Mouse (Mus musculus) spleen, adult 2 months (tissue): ENCODE results near the gene Cdc42se2. TPM values are rescaled to one million over a fixed set of nuclear protein-coding genes. Genes with fewer than 3 reads are reported as not detected.

Experiments used
- DNase-seq, 2 experiments: peaks; one replicate each; pipeline versions ENCODE4 v3.0.0 to v3.0.0-alpha.2; 2012 to 2021; ENCODE audit warnings: low spot score in 2 of 2, low read depth in 1 of 2
- H3K27ac ChIP-seq: fragments of 200-500 bp; 2 replicates; pipeline ENCODE4 v1.5.1; 2012; ENCODE audit warnings: low read length, inconsistent platforms; ENCODE audit not compliant: insufficient read depth
- H3K27me3 ChIP-seq: fragments of 200-500 bp; 2 replicates; pipeline ENCODE4 v1.6.1; 2012; ENCODE audit warnings: mild to moderate bottlenecking, moderate library complexity, low read length, inconsistent platforms; ENCODE audit not compliant: control insufficient read depth, insufficient read depth
- H3K36me3 ChIP-seq: fragments of 200-500 bp; 2 replicates; pipeline ENCODE4 v1.6.1; 2012; ENCODE audit warnings: mild to moderate bottlenecking, low read length, inconsistent platforms; ENCODE audit not compliant: control insufficient read depth, insufficient read depth
- H3K4me1 ChIP-seq: fragments of 200-500 bp; 2 replicates; pipeline ENCODE4 v1.6.1; 2011; ENCODE audit warnings: inconsistent platforms; ENCODE audit not compliant: control insufficient read depth, insufficient read depth, insufficient read length
- H3K4me3 ChIP-seq: fragments of 200-500 bp; 2 replicates; pipeline ENCODE4 v1.5.1; 2011; ENCODE audit warnings: mild to moderate bottlenecking, inconsistent platforms; ENCODE audit not compliant: insufficient read depth, insufficient read length; ENCODE audit errors: extremely low read depth
- CTCF ChIP-seq: fragments of 200-500 bp; IDR thresholded peaks from 2 replicates; pipeline ENCODE4 v1.5.1; 2011; ENCODE audit warnings: mild to moderate bottlenecking, inconsistent platforms; ENCODE audit not compliant: insufficient read depth, insufficient read length, insufficient replicate concordance; ENCODE audit errors: extremely low read depth
- POLR2A ChIP-seq: fragments of 200-500 bp; IDR thresholded peaks from 2 replicates; pipeline ENCODE4 v1.6.1; 2011; ENCODE audit warnings: low read depth, low read length, inconsistent platforms
- WGBS: fragments of 180-500 bp; shearing (Covaris S2); methylation state at CpG from one replicate; pipeline ENCODE4 v1.1.7; 2018; 5-methylcytosine and 5-hydroxymethylcytosine counted together
- polyA plus RNA-seq: library from polyadenylated mRNA; depleted of rRNA; stranded (reverse); fragments of >200 nt; gene quantifications from 2 replicates; pipeline ENCODE4 v1.2.3, GENCODE M21; 2012

Cdc42se2 gene
- polyA plus RNA-seq, 1 experiment: 55.8 TPM

DNA sequence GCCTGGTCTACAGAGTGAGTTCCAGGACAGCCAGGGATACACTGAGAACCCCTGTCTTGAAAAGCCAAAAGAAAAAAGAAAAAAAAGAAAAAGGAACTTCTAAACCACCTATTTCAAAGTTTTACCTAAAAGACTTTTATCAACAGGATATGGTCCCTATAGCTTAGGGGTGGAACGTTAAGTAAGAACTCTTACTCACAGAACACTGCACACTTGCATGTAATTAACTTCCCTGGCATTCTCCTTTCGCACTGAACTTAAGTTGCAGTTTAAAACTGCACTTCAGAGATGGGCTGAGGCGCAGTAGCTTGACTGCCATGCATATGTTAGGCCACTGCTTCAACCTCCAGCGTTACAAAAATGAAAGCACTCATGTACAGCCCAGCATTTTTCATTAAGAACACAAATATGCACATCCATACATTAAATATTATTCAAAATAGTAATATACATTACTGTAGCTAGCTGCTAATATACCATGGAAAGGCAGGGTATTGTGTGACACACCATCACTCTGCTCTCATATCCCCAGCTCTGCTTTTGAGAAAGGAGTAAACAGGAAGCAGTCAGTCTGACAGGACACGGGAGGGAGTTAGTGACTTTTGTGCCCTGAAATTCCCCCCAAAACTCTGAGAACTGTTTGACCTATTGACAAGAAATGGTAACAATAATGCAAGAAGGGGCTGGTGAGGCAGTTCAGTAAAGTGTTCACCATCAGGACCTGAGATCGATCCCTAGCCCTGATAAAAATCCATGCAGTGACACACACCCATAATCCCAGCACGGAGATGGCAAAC lies 13.0 kb downstream of the Cdc42se2 start:
- DNase-seq: no peak
- no peak for TF ChIP-seq CTCF
- no peak for TF ChIP-seq POLR2A
- Histone ChIP-seq H3K36me3 (no peaks in the 10 kb centered on the region), H3K4me1 (peaks cover 39% of the 10 kb centered on the region), H3K27me3 (no peaks in the 10 kb centered on the region), H3K4me3 (0 out of 2 replicates have a peak overlapping the region, but pooled peaks have one; percentile 2), H3K27ac (peak overlapping the region; percentile 79)
- 21% methylated on average over 7 of the region's 7 CpGs for WGBS

DNA sequence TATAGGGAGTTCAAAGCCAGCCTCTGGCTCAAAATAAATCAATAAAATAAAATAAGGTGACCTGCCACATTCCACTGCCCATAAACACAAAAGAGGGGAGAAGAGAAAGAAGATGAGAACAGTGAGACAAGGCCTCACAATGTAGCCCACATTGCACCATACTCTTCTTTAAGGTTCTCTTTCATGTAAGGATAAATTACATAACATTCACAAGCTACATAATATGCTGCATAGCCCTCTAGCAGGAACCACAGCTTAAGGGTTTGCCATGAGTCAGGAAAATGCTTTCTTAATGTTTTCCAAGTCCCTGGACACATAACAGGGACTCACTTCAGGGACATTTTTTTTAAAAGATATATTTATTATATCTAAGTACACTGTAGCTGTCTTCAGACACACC lies 15.9 kb downstream of the Cdc42se2 start:
- TF ChIP-seq POLR2A (no peak), CTCF (no peak)
- H3K27ac ChIP-seq: no peak overlapping the region
- peaks cover 26% of the 10 kb centered on the region for H3K4me1 ChIP-seq
- H3K4me3 ChIP-seq: no peak overlapping the region
- no peak for DNase-seq
- H3K27me3 ChIP-seq: no peaks in the 10 kb centered on the region
- H3K36me3 ChIP-seq: no peaks in the 10 kb centered on the region

GRCm38 (mm10) chr11:54769843-54770242 lies 17.6 kb downstream of the Cdc42se2 start:
- no peaks in the 10 kb centered on the region for H3K36me3 ChIP-seq
- no peaks in the 10 kb centered on the region for H3K27me3 ChIP-seq
- peaks cover 15% of the 10 kb centered on the region for H3K4me1 ChIP-seq
- no peak overlapping the region for H3K27ac ChIP-seq
- WGBS: 70% methylated on average over 5 of the region's 5 CpGs
- H3K4me3 ChIP-seq: no peak overlapping the region
- no peak for TF ChIP-seq POLR2A
- no peak for TF ChIP-seq CTCF
- no peak for DNase-seq

- Histone ChIP-seq H3K4me1 (peaks cover 14% of the 10 kb centered on the region), H3K36me3 (no peaks in the 10 kb centered on the region), H3K4me3 (no peak overlapping the region), H3K27ac (no peak overlapping the region), H3K27me3 (no peaks in the 10 kb centered on the region)
- WGBS: 90% methylated on average over 3 of the region's 3 CpGs
- DNase-seq: no peak
- TF ChIP-seq POLR2A (no peak), CTCF (no peak)
Observed at GRCm38 (mm10) chr11:54768116-54768690, 19.3 kb downstream of the Cdc42se2 start.

GRCm38 (mm10) chr11:54764759-54765158 lies 22.7 kb downstream of the Cdc42se2 start:
- no peak overlapping the region for H3K4me3 ChIP-seq
- no peaks in the 10 kb centered on the region for H3K36me3 ChIP-seq
- H3K27me3 ChIP-seq: no peaks in the 10 kb centered on the region
- no peak for DNase-seq
- WGBS: 93% methylated on average over 1 of the region's 1 CpGs
- peaks cover 8% of the 10 kb centered on the region; the same call in 1 of the 2 replicates for H3K4me1 ChIP-seq
- TF ChIP-seq POLR2A (no peak), CTCF (no peak)
- no peak overlapping the region for H3K27ac ChIP-seq

DNA sequence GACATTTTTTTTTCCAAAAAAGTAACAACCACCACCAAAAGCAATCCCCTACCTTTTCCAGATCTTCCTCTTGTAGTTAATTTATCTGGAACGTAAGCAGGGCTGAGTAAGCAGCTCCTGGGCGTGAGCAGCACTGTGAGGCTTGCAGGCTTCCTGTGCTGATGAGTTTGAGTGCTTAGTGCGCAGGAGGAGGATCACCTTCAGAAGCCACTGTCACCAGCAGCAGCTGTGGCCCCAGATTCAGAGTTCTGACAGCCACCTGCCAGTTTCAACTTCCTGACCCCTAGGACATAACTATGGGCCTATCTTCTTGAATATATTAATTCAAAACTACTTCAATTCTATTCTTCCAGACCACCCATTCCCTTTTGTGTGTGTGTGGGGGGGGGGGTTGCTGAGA lies 23.4 kb downstream of the Cdc42se2 start:
- peak in 1 of 2 experiments; percentile 53 for DNase-seq

DNA sequence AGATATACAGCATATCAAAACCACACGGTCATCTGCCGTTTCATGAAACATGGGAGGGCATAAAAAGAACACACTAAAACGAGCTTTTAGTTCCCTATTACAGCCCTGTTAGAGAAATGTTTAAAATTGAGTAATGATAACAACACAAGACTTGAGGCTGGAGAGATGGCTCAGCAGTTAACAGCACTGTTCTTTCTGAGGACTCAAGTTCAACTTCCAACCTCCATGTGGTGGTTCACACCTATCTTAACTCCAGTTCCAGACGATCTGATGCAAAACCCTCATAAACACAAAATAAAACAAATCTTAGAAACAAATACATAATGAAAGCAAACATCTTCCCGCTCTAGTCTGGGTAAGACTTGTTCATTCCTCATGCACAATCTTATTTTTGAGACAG lies 24.7 kb downstream of the Cdc42se2 start:
- H3K36me3 ChIP-seq: no peaks in the 10 kb centered on the region
- H3K27me3 ChIP-seq: no peaks in the 10 kb centered on the region
- no peak overlapping the region for H3K27ac ChIP-seq
- no peak for DNase-seq
- TF ChIP-seq POLR2A (no peak), CTCF (no peak)
- H3K4me1 ChIP-seq: peaks cover 11% of the 10 kb centered on the region; the same call in 1 of the 2 replicates
- WGBS: 59% methylated on average over 5 of the region's 5 CpGs
- no peak overlapping the region for H3K4me3 ChIP-seq

More for the DNA sequence above, 23.4 kb downstream of the Cdc42se2 start:
- no peaks in the 10 kb centered on the region for H3K27me3 ChIP-seq
- H3K4me1 ChIP-seq: peaks cover 7% of the 10 kb centered on the region; the same call in 1 of the 2 replicates
- H3K27ac ChIP-seq: peak overlapping the region; percentile 39; the same call in 1 of the 2 replicates
- H3K36me3 ChIP-seq: no peaks in the 10 kb centered on the region
- no peak overlapping the region for H3K4me3 ChIP-seq
- WGBS: 11% methylated on average over 3 of the region's 3 CpGs
- TF ChIP-seq POLR2A (no peak), CTCF (no peak)
